Mouse (Mus musculus): Measurements from ENCODE around the gene Tmem258. TPM values are rescaled to one million over a fixed set of nuclear protein-coding genes. Genes with fewer than 3 reads are reported as not detected.

The Tmem258 gene
- polyA plus RNA-seq, 1 experiment from 2014 or later: 380 TPM

DNA sequence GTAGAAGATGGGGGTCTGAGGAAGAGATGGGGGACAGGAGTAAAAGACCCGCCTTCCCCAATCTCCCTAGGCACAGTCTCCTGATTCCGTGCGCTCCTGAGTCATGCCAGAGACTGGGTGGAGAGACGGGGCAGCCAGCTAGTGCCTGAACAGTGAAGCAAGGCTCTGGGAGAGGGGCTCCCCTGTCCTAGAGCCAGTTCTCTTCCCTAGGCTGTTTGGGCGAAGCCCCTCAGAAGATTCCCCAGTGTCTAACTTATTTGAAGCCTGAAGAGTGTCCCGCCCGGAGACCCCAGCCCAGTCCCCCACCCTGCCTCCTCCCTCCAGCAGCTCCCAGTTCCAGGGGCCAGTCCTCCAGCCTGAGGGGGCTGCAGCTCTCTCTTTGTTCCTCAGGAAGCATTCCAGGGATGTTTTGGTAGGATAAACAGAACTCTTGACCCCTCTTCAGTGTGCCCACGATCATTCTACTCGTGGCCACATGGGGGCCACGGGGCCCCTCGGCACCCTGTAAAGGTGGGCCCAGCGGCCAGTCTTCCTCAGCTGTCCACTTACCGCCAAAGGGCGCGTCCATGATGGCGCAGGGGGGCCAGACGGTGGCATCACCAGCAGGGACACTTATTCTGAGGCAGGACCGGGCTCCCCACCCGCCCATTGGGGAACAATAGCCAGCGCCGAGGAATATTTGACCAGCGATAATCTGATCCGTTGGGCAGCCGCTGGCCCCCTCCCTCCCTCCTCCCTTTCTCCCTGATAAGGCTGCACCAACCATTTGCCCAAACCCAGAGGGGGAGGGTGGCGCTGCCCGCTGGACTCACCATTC, 21.0 kb downstream of the Tmem258 start:
- Histone ChIP-seq H3K27ac (no peak overlapping the region), H3K4me3 (peak overlapping the region; percentile 24), H3K9ac (peak overlapping the region; percentile 2; the same call in 1 of the 2 replicates), H3K4me1 (replicated peaks) (peaks cover 12% of the 10 kb centered on the region), H3K4me2 (peak overlapping the region; percentile 57), H3K9me3 (replicated peaks) (no peaks in the 10 kb centered on the region), H3K36me3 (no peaks in the 10 kb centered on the region), H3K27me3 (no peaks in the 10 kb centered on the region)
- no peak for ATAC-seq (replicated peaks; ENCODE audit: insufficient number of reproducible peaks, insufficient read depth, low FRiP score, low read depth)
- 19% methylated on average over 26 of the region's 26 CpGs for WGBS

DNA sequence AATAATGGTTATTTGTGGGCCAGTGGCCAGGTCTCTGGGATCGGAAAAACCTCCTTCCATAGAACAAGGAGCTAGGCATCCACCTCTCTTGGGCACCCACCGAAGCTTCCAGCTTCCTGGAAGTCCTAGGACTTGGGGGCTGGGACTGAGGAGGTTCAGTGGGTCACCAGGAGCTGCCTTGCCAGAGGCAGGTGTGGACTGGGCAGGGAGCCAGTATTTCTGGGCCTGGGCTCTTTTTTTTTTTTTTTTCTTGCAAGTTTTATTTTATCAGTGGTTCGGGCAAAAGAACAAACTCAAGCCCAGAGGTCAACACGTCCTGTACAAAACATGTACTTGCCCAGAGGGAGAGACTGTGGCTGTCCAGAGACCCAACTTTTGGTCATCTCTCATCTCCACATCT, 22.0 kb downstream of the Tmem258 start:
- no peak for ATAC-seq (replicated peaks; ENCODE audit: insufficient number of reproducible peaks, insufficient read depth, low FRiP score, low read depth)
- WGBS: 42% methylated on average over 4 of the region's 4 CpGs
- peaks cover 14% of the 10 kb centered on the region for H3K4me1 ChIP-seq (replicated peaks)

DNA sequence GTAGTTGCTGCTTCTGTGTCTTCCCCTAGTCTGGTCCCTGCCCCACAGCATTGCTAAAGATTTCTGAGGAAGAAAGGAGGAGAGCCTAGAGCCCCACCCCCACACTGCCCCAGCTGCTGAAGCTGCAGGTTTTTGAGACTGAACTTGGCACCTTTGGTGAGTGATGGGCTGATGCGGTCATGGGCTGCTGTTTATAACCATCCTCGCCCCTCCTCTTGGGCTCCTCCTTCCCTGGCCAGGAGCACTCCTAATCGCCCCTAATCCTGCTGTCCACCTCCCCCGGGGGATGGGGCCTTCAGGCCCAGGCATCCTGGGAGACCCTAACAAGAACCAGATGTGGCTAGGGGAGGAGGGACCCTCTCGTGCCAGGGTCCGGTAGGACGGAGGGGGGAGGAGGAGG, 27.2 kb downstream of the Tmem258 start:
- Histone ChIP-seq H3K4me1 (replicated peaks) (peaks cover 7% of the 10 kb centered on the region; the same call in 1 of the 2 replicates), H3K36me3 (no peaks in the 10 kb centered on the region), H3K9ac (no peak overlapping the region), H3K27ac (no peak overlapping the region), H3K9me3 (replicated peaks) (no peaks in the 10 kb centered on the region), H3K4me3 (no peak overlapping the region), H3K4me2 (no peak overlapping the region), H3K27me3 (peaks cover 14% of the 10 kb centered on the region)
- peak; percentile 34; the same call in 1 of the 2 replicates for ATAC-seq (replicated peaks; ENCODE audit: insufficient number of reproducible peaks, insufficient read depth, low FRiP score, low read depth)
- 27% methylated on average over 7 of the region's 7 CpGs for WGBS

More for the DNA sequence above, 22.0 kb downstream of the Tmem258 start:
- Histone ChIP-seq H3K36me3 (no peaks in the 10 kb centered on the region), H3K9ac (no peak overlapping the region), H3K9me3 (replicated peaks) (no peaks in the 10 kb centered on the region), H3K27me3 (peaks cover 4% of the 10 kb centered on the region; the same call in 1 of the 2 replicates), H3K4me2 (no peak overlapping the region), H3K27ac (no peak overlapping the region), H3K4me3 (no peak overlapping the region)

DNA sequence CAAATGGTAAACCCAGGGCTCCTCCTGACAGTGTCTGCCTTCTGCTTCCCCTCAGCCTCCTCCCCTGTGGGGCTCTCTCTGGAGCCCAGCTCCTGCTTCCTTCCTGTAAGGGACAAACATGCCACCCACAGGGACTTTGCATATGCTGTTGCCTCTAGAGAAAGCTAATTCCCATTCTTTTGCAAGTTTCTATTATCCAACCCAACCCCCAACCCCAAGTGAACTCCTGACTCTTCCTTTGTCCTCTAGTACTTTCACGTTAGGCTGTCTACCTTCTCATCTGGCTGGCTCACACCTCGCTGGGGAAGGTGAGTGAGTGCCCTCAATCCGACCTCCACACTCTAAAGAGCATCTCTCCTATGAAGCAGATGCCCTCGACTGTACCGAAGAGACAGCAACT, 28.1 kb downstream of the Tmem258 start:
- H3K4me3 ChIP-seq: no peak overlapping the region
- H3K4me1 ChIP-seq (replicated peaks): peaks cover 7% of the 10 kb centered on the region; the same call in 1 of the 2 replicates
- H3K4me2 ChIP-seq: no peak overlapping the region
- WGBS: 34% methylated on average over 5 of the region's 5 CpGs
- ATAC-seq (replicated peaks; ENCODE audit: insufficient number of reproducible peaks, insufficient read depth, low FRiP score, low read depth): no peak
- no peaks in the 10 kb centered on the region for H3K9me3 ChIP-seq (replicated peaks)
- no peaks in the 10 kb centered on the region for H3K36me3 ChIP-seq
- peaks cover 17% of the 10 kb centered on the region for H3K27me3 ChIP-seq
- no peak overlapping the region for H3K9ac ChIP-seq
- no peak overlapping the region for H3K27ac ChIP-seq

DNA sequence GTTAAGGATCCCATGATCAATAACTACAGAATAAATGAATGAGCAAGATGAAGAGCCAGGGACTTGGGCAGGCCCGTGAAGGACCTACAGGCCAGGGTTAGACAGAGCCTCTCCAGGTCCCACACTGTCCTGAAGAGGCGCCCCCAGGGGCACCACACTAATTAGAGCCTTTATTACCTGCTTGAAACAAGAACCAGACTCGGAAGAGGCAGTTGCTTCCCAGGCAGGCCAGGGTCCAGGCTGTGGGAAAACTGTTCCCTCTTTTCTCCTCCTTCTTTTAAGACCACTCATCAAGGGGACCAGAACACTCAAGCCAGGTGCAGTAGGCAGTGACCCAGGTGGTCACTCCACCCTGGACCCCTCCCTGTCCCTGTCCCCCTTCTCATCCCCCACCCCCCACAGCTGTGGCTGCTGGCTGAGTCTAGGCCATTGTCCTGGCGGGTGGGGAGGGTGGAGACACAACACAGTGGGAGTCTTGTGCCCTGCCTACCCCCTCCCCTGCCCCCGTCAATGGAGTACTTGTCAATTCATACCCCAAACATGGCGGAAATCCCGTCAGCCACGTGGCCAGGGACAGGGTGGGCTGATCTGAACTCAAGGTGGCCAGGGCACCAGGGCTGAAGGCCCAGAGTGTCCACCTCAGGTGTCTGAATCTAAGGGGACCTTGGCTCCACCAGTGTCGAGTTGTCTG, 28.7 kb downstream of the Tmem258 start:
- H3K36me3 ChIP-seq: no peaks in the 10 kb centered on the region
- no peak overlapping the region for H3K27ac ChIP-seq
- no peaks in the 10 kb centered on the region for H3K9me3 ChIP-seq (replicated peaks)
- peaks cover 17% of the 10 kb centered on the region for H3K27me3 ChIP-seq
- H3K4me2 ChIP-seq: no peak overlapping the region
- no peak overlapping the region for H3K4me3 ChIP-seq
- WGBS: 51% methylated on average over 9 of the region's 9 CpGs
- peaks cover 7% of the 10 kb centered on the region; the same call in 1 of the 2 replicates for H3K4me1 ChIP-seq (replicated peaks)
- H3K9ac ChIP-seq: no peak overlapping the region
- ATAC-seq (replicated peaks; ENCODE audit: insufficient number of reproducible peaks, insufficient read depth, low FRiP score, low read depth): no peak

DNA sequence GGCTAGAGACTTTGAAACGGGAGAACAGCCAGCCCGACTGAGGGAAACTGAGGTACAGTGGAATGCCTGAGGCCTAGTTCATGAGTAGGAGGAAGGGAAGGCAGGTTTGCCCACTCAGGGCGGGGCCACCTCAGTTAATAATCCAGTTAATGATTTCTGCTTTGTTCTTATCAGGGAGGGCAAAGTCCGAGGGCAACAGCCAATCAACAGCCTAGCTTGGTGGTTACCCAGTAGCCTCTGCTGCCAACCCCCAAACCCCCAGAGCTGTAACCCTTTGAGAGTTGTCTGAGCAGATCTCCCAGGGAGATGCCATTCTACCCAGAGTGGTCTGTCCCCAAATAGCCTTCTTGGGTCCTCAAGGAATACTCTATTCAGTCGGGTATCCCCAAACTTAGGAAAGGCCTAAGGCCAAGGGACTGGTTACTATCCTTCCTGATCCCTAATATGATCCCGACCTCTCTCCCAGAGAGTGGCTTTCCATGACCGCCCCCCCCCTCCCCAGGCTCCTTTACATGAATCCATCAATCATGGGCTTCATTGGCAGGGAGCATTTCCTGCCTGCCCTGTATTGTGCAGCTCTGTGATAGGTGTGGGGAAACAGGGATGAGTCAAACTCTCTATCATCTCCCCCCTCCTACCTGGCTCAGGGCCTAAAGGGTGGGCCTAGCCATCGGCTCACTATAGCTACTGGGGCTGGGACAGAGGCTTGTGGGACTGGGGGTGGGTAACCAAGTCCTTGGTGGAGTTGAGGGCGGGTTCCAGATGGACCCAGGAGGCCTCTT, 32.2 kb downstream of the Tmem258 start:
- peaks cover 26% of the 10 kb centered on the region for H3K27me3 ChIP-seq
- no peaks in the 10 kb centered on the region for H3K36me3 ChIP-seq
- no peak overlapping the region for H3K27ac ChIP-seq
- H3K9me3 ChIP-seq (replicated peaks): no peaks in the 10 kb centered on the region
- H3K9ac ChIP-seq: no peak overlapping the region
- no peak for ATAC-seq (replicated peaks; ENCODE audit: insufficient number of reproducible peaks, insufficient read depth, low FRiP score, low read depth)
- no peak overlapping the region for H3K4me2 ChIP-seq
- peaks cover 24% of the 10 kb centered on the region for H3K4me1 ChIP-seq (replicated peaks)
- 71% methylated on average over 9 of the region's 9 CpGs for WGBS
- no peak overlapping the region for H3K4me3 ChIP-seq

DNA sequence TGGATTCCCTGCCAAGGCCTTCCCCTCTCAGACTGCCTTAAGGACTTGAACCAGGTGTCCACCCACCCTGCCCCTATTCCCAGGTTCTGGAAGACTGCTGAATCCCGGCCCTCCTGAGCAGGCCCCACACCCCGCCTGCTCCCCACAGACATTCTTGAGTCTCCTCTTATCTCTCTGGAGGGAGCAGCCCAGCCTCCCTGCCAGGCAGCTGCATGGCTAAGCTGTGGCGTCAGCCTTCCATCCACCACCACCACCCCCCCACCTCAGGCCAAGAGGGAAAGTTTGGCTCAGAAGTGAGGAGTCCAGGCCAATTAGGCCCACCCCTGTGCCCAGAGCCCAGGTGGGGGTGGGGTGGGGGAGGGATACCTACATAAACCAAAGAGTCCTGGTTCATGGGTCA, 34.7 kb downstream of the Tmem258 start:
- Histone ChIP-seq H3K27ac (peak overlapping the region; percentile 37), H3K4me3 (no peak overlapping the region), H3K4me2 (peak overlapping the region; percentile 13; the same call in 1 of the 2 replicates), H3K36me3 (no peaks in the 10 kb centered on the region), H3K4me1 (replicated peaks) (peaks cover 22% of the 10 kb centered on the region), H3K9me3 (replicated peaks) (no peaks in the 10 kb centered on the region), H3K9ac (no peak overlapping the region), H3K27me3 (peaks cover 21% of the 10 kb centered on the region)
- 32% methylated on average over 3 of the region's 3 CpGs for WGBS
- peak; percentile 56; the same call in 1 of the 2 replicates for ATAC-seq (replicated peaks; ENCODE audit: insufficient number of reproducible peaks, insufficient read depth, low FRiP score, low read depth)

DNA sequence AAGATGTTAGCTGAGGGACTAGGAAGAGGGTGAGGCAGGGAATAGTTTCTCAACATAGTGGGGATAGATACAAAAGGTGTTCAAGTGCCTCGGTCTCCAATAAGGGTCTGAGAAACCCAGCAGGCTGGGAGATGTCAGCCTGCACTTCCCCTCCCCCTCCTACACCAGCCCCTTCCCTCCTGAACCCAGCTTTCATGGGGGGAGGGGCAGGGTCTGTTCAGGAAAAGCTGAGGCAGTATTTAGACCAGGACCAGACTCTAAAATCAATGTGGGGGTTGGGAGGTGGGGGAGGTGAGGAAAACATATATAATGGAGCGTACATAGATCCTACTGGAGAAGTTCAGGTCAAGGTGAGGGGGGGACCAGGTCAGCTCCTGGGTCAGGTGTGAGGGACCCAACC, 35.6 kb downstream of the Tmem258 start:
- WGBS: 27% methylated on average over 2 of the region's 2 CpGs
- H3K36me3 ChIP-seq: no peaks in the 10 kb centered on the region
- H3K9me3 ChIP-seq (replicated peaks): no peaks in the 10 kb centered on the region
- H3K4me2 ChIP-seq: peak overlapping the region; percentile 95
- ATAC-seq (replicated peaks; ENCODE audit: insufficient number of reproducible peaks, insufficient read depth, low FRiP score, low read depth): no peak
- H3K9ac ChIP-seq: no peak overlapping the region
- H3K27me3 ChIP-seq: peaks cover 21% of the 10 kb centered on the region
- H3K27ac ChIP-seq: peak overlapping the region; percentile 34; the same call in 1 of the 2 replicates
- peaks cover 22% of the 10 kb centered on the region for H3K4me1 ChIP-seq (replicated peaks)
- H3K4me3 ChIP-seq: peak overlapping the region; percentile 52

DNA sequence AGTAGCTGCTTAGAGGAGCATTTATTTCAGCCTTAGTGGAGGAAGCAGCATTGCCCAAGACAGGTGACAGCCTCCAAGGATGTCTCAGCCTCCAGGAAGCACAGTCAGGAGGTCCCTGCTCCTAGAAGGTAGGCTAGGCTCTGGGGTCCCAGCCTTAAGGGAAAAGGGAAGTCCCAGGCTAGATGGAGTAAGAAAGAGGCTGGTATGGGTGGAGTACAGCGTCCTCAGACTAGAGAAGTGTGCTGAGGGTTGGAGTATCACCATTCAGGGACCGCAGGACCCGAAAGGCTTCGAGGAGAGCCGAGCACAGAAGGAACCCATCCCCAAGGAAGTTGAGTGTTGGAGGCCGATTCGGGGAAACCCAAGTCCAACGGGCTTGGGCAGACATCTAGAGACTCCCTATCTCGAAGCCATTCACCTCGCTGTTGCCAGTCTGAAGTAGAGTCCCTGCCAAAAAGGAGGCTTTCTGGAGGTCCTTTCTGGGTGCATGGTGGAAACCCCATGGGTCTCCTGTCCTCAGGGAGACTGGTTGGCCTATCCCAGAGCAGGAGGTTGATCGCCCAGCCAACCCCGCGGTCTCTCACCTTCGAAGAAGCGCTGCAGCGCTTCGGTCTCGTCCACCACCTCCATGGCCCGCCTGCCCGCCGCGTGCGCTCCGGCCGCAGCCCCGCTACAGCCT, 36.3 kb downstream of the Tmem258 start:
- peak overlapping the region; percentile 95 for H3K4me2 ChIP-seq
- 6% methylated on average over 18 of the region's 26 CpGs for WGBS
- no peaks in the 10 kb centered on the region for H3K36me3 ChIP-seq
- H3K4me1 ChIP-seq (replicated peaks): peaks cover 22% of the 10 kb centered on the region
- H3K27ac ChIP-seq: peak overlapping the region; percentile 34; the same call in 1 of the 2 replicates
- peak overlapping the region; percentile 53 for H3K9ac ChIP-seq
- ATAC-seq (replicated peaks; ENCODE audit: insufficient number of reproducible peaks, insufficient read depth, low FRiP score, low read depth): no peak
- H3K9me3 ChIP-seq (replicated peaks): no peaks in the 10 kb centered on the region
- peak overlapping the region; percentile 52 for H3K4me3 ChIP-seq
- peaks cover 21% of the 10 kb centered on the region for H3K27me3 ChIP-seq

DNA sequence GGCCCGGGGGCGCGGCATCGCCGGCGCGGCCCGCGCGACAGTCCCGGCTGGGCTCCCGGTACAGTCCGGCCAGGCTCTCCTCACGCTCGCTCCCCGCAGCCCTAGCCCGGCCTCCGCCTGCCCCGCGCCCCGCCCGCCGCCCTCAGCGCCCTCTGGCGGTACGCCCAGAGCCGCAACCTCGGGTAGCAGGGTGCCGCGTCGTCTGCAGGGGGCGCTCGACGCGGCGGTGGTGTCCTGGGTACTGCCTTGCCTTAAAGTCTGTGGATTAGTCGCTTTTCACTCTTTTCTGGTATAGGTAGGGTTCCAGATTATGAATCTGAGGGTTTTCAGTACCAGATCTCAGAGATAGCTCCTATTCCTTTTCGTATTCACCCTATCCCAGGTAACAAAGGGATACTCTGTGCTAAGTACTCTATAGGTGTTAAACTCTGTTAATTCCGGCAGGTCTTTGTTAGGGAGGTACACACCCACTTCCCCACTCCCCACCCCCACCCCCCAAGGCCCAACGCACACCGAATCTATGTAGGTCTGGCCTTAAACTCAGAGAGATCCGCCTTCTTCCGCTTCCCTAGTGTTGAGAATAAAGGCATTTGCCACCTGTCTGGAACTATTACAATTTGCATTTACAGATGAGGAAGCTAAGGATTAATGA, 37.0 kb downstream of the Tmem258 start, which contains the start of gene Myrf:
Gene Myrf, minus strand, starts transcription at position 95 of the 652 bp plus-strand sequence.
- Histone ChIP-seq H3K4me2 (peak within 1 kb of the TSS; percentile 95), H3K9me3 (replicated peaks) (no peaks in the 10 kb centered on the region), H3K4me3 (peak within 1 kb of the TSS; percentile 52), H3K4me1 (replicated peaks) (peaks cover 22% of the 10 kb centered on the region), H3K27ac (peak within 1 kb of the TSS; percentile 34; the same call in 1 of the 2 replicates), H3K27me3 (peaks cover 24% of the 10 kb centered on the region), H3K9ac (peak within 1 kb of the TSS; percentile 53), H3K36me3 (no peaks in the 10 kb centered on the region)
- 8% methylated on average over 43 of the region's 43 CpGs for WGBS
- ATAC-seq (replicated peaks; ENCODE audit: insufficient number of reproducible peaks, insufficient read depth, low FRiP score, low read depth): peak; percentile 68
